Mouse (Mus musculus) testis, adult 2 months (tissue): Measurements from ENCODE around the gene Ufsp1. TPM values are rescaled to one million over a fixed set of nuclear protein-coding genes. Genes with fewer than 3 reads are reported as not detected.

Experiments used
- H3K27ac ChIP-seq: fragments of 200-500 bp; 2 replicates; pipeline ENCODE4 v1.5.1; 2012; ENCODE audit warnings: low read depth, low read length; ENCODE audit not compliant: control insufficient read depth, insufficient read depth
- H3K27me3 ChIP-seq: fragments of 200-500 bp; 2 replicates; pipeline ENCODE4 v1.6.1; 2012; ENCODE audit warnings: mild to moderate bottlenecking, low read length, moderate library complexity; ENCODE audit not compliant: control insufficient read depth, insufficient read depth
- H3K36me3 ChIP-seq: fragments of 200-500 bp; 2 replicates; pipeline ENCODE4 v1.6.1; 2012; ENCODE audit warnings: mild to moderate bottlenecking, low read length; ENCODE audit not compliant: control insufficient read depth, insufficient read depth
- H3K4me1 ChIP-seq: fragments of 200-500 bp; 2 replicates; pipeline ENCODE4 v1.6.1; 2012; ENCODE audit warnings: low read length; ENCODE audit not compliant: control insufficient read depth, insufficient read depth
- H3K4me3 ChIP-seq: fragments of 200-500 bp; 2 replicates; pipeline ENCODE4 v1.5.1; 2012; ENCODE audit warnings: low read depth, mild to moderate bottlenecking, low read length, moderate library complexity, mixed read lengths; ENCODE audit not compliant: control insufficient read depth
- CTCF ChIP-seq: fragments of 200-500 bp; IDR thresholded peaks from 2 replicates; pipeline ENCODE4 v1.5.1; 2012; ENCODE audit warnings: low read depth, mild to moderate bottlenecking, inconsistent platforms, low read length, moderate library complexity; ENCODE audit not compliant: control insufficient read depth, insufficient read depth, insufficient replicate concordance
- POLR2A ChIP-seq: fragments of 200-500 bp; IDR thresholded peaks from 2 replicates; pipeline ENCODE4 v1.6.1; 2012; ENCODE audit warnings: low read depth, mild to moderate bottlenecking, inconsistent platforms, low read length, moderate library complexity; ENCODE audit not compliant: control insufficient read depth
- polyA plus RNA-seq: library from polyadenylated mRNA; depleted of rRNA; stranded (reverse); fragments of >200 nt; gene quantifications from 2 replicates; pipeline ENCODE4 v1.2.3, GENCODE M21; 2012

Gene Ufsp1
- polyA plus RNA-seq, 1 experiment: 1.6 TPM

DNA sequence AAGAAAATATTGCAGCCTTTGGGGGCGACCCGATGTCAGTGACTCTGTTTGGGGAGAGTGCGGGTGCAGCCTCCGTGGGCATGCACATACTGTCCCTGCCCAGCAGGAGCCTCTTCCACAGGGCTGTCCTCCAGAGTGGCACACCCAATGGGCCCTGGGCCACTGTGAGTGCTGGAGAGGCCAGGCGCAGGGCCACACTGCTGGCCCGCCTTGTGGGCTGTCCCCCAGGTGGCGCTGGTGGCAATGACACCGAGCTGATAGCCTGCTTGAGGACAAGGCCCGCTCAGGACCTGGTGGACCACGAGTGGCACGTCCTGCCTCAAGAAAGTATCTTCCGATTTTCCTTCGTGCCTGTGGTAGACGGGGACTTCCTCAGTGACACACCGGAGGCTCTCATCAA, 3.8 kb upstream of the Ufsp1 start:
- TF ChIP-seq POLR2A: no peak
- no peak; the same call in 1 of the 2 replicates for TF ChIP-seq CTCF
- 0 out of 2 replicates have a peak, but pooled peaks cover 3% of the 10 kb centered on the region for H3K27me3 ChIP-seq
- H3K4me1 ChIP-seq: peaks cover 28% of the 10 kb centered on the region
- no peak overlapping the region for H3K27ac ChIP-seq
- no peak overlapping the region for H3K4me3 ChIP-seq
- H3K36me3 ChIP-seq: no peaks in the 10 kb centered on the region

DNA sequence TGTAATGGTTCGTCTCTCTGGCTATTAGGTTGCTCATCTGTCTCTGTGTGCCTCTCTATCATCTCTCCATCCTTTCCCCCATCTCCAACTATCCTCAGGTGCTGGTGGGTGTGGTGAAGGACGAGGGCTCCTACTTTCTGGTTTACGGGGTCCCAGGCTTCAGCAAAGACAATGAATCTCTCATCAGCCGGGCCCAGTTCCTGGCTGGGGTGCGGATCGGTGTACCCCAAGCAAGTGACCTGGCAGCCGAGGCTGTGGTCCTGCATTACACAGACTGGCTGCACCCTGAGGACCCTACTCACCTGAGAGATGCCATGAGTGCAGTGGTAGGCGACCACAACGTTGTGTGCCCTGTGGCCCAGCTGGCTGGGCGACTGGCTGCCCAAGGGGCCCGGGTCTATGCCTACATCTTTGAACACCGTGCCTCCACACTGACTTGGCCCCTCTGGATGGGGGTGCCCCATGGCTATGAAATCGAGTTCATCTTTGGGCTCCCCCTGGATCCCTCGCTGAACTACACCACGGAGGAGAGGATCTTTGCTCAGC, 3.0 kb upstream of the Ufsp1 start:
- Histone ChIP-seq H3K27ac (no peak overlapping the region), H3K4me1 (peaks cover 28% of the 10 kb centered on the region), H3K4me3 (no peak overlapping the region), H3K36me3 (no peaks in the 10 kb centered on the region; the same call in 1 of the 2 replicates), H3K27me3 (0 out of 2 replicates have a peak, but pooled peaks cover 3% of the 10 kb centered on the region)
- TF ChIP-seq POLR2A (no peak), CTCF (no peak)

DNA sequence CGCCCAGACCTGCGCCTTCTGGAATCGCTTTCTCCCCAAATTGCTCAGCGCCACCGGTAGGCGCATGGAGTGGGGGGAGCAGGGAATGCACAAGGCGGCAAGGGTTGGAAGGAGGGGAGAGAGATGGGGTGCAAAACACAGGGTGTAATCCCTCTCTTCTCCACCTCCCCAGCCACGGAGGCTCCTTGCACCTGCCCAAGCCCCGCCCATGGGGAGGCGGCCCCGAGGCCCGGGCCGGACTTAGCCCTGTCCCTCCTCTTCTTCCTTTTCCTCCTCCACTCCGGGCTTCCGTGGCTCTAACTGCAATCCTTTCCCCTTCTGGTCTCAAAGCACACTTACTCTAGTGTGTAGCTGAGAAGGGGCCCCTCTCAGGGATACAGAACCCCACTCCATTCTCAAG, 1.1 kb upstream of the Ufsp1 start:
- TF ChIP-seq CTCF (no peak), POLR2A (no peak)
- Histone ChIP-seq H3K4me1 (peaks cover 22% of the 10 kb centered on the region), H3K4me3 (peak overlapping the region; percentile 26; the same call in 1 of the 2 replicates), H3K27ac (peak overlapping the region; percentile 94; the same call in 1 of the 2 replicates), H3K36me3 (peaks cover 4% of the 10 kb centered on the region), H3K27me3 (0 out of 2 replicates have a peak, but pooled peaks cover 3% of the 10 kb centered on the region)

DNA sequence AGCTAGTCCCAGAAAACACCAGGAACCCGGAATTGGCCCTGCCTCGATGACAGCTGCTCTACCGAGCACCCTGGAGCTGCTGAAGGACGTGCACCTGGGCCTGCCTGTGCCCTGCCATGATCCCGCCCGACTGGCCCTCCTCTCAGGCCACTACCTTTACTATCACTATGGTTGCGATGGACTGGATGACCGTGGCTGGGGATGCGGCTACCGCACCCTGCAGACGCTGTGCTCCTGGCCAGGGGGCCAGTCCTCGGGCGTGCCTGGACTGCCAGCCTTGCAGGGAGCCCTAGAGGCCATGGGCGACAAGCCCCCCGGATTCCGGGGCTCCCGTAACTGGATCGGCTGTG, 290 bp downstream of the Ufsp1 start:
- H3K4me3 ChIP-seq: peak overlapping the region; percentile 88
- peak overlapping the region; percentile 75 for H3K27ac ChIP-seq
- H3K36me3 ChIP-seq: peaks cover 4% of the 10 kb centered on the region
- H3K4me1 ChIP-seq: peaks cover 19% of the 10 kb centered on the region
- H3K27me3 ChIP-seq: no peaks in the 10 kb centered on the region
- no peak for TF ChIP-seq POLR2A
- TF ChIP-seq CTCF: no peak

DNA sequence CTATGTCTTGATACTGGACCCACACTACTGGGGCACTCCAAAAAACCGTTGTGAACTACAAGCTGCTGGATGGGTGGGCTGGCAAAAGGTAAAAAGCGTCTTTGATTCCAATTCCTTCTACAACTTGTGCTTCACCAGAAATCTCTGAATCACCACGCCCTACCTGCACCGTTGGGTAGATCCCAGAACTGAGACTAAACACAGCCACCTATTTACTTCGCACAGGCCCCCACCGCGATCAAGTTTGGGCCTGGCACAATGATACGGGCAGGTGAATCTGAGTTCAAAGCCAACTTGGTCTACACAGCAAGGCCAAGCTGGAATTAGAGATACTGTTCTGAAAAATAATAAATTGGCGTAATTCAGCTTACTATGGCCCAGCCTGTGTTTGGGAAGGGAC, 867 bp downstream of the Ufsp1 start:
- no peak for TF ChIP-seq POLR2A
- no peak for TF ChIP-seq CTCF
- Histone ChIP-seq H3K36me3 (peaks cover 4% of the 10 kb centered on the region), H3K27me3 (no peaks in the 10 kb centered on the region), H3K4me3 (no peak overlapping the region), H3K27ac (no peak overlapping the region), H3K4me1 (peaks cover 19% of the 10 kb centered on the region)

DNA sequence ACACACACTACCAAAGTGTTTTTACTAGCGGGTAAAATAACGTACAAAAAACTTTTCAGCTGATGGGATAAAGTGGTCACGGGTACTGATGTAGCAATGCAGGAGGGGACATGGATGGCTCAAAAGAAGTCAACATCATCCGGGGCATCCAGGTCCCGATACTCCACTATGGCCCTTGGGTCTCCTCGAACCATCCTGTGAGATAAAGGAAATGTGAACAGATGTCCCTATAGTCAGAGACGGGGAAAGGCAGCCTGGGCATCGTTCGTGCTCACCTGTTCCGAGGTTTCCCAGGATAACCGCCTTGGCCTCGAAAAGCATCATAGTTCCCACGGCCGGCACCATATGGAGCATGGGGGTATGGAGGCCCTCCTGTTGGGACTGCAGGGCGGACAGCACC, 1.3 kb downstream of the Ufsp1 start:
- Histone ChIP-seq H3K4me3 (no peak overlapping the region), H3K36me3 (peaks cover 5% of the 10 kb centered on the region), H3K27ac (no peak overlapping the region), H3K27me3 (no peaks in the 10 kb centered on the region), H3K4me1 (peaks cover 19% of the 10 kb centered on the region)
- TF ChIP-seq POLR2A: no peak
- TF ChIP-seq CTCF: no peak

DNA sequence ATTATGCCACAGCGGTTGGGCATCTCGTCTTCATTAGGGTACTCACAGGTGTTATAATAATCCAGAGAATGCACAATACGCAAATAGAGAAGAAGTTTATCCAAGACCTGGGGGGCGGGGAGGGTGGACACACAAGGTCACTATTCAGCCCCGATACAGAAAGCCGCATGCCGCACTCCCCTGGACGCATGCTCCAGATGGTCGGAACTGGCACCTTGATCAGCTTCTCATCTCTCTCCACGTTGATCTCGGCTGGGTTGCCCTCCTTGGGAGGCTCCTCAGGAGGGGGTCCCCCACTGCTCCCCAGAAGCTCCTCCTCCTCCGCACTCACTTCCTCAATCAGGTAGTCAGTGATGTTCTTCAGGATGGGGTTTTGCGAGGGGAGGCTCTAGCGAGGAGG, 2.7 kb downstream of the Ufsp1 start:
- H3K4me1 ChIP-seq: peaks cover 19% of the 10 kb centered on the region
- no peak overlapping the region for H3K4me3 ChIP-seq
- peaks cover 13% of the 10 kb centered on the region for H3K36me3 ChIP-seq
- H3K27ac ChIP-seq: no peak overlapping the region
- H3K27me3 ChIP-seq: no peaks in the 10 kb centered on the region
- TF ChIP-seq CTCF: no peak
- TF ChIP-seq POLR2A: no peak

DNA sequence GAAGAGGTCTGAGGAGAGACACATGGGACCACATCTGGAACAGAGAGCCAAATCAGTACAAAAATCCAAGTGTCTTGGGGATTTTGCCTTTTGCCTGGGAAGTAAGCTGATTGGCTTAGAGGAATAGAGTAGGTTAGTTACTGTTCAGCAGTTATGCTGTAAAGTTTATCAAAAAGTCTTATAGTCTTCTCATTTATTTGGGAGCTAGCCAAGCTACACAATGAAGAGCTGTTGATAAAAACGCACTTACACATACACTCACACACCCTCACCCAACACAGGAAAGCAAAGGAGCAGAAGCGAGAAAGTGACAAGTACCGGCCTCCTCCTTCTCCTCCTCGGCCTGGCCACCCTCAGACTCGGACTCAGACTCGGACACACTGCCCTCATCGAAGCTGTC, 4.8 kb downstream of the Ufsp1 start:
- H3K27me3 ChIP-seq: no peaks in the 10 kb centered on the region
- no peak overlapping the region for H3K4me3 ChIP-seq
- H3K36me3 ChIP-seq: peaks cover 18% of the 10 kb centered on the region
- TF ChIP-seq CTCF (no peak), POLR2A (no peak)
- H3K27ac ChIP-seq: no peak overlapping the region
- peaks cover 11% of the 10 kb centered on the region for H3K4me1 ChIP-seq

DNA sequence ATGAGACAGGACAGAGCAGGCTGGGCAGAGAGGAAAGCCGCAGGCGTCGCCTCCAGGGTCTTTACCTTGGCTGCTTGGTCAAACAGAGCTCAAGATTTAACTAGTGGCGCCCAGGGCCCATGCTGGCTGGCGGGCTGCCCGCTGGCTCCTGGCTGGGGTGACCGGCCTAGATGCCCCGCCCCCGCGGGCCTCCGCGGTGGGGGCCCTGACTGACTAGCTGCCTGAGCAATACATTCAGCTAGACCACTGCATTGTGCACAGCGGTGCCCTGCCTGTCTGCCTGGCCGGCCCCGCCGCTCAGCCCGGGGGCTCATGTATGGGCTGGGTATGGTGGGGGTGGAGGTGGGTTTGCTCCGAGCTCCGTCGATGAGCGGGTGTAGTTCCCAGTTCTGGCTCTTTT, 6.8 kb downstream of the Ufsp1 start:
- Histone ChIP-seq H3K4me3 (no peak overlapping the region), H3K4me1 (peaks cover under 1% of the 10 kb centered on the region), H3K36me3 (peaks cover 19% of the 10 kb centered on the region), H3K27me3 (no peaks in the 10 kb centered on the region), H3K27ac (no peak overlapping the region)
- TF ChIP-seq CTCF (no peak), POLR2A (no peak)
